In the genomic region with DNA sequence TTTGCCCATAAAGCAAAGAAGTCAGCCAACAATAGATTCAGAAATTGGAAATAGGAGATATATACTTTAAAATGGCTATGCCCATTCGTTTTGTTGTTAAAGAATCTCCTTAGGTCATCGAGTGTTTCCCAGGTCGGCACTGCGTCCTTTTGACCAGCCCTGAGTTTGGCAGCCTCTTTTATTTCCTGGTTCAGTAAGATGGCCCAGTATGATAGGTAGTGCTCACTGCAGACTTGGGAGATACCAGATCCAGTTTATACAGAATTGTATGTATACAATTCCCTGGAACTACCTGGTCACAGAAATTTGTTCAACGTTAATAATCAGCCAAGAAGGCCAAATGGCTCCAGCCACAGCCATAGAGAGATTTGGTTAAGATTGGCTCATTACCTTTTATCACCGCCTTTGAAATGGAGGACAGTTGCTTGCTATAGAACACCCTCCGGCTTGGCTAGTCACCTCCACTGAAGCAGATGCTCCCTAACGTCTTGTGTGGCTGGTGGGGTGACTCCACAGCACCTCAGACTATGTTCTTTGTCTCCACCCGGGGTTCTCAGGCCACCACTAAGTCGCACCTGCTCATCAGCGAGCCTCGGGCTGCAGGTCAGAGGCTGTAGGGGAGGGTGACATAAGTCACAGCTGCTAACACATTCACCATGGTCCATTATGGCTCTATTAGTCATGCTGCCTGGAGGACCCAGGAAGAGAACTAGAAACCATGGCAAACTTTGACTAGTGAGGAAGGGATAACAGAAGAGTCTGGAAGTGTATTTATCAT, we compare ENCODE assay signal across 20 mouse cellular contexts.
"Had no signal": no experiment of that assay in that cellular context is flagged by ENCODE, and none has a peak within 500 bp of the region (broad histone marks: within the 10 kb centered on the region; RNA-seq: fewer than 3 reads in every experiment).

No protein-coding gene starts in this region.

- H3K4me3 ChIP-seq: limb, embryonic 12.5 days; limb, embryonic 15.5 days; midbrain, embryonic 10.5 days; midbrain, embryonic 13.5 days; myocyte; neural tube, embryonic 13.5 days had no signal

- H3K27ac ChIP-seq: kidney, postnatal 0 days; limb, embryonic 12.5 days; limb, embryonic 15.5 days; liver, embryonic 14.5 days; macrophage; midbrain, embryonic 10.5 days; midbrain, embryonic 13.5 days; neural tube, embryonic 13.5 days had no signal

- ATAC-seq: liver, postnatal 0 days; lung, postnatal 0 days; midbrain, embryonic 13.5 days; midbrain, embryonic 16.5 days had no signal

- DNase-seq: kidney, adult 11 months; kidney, adult 9 months; kidney, postnatal 25 days; left cerebral cortex, postnatal 4 days; liver, postnatal 0 days; lung, embryonic 14.5 days; retina, postnatal 1 day; thymus, postnatal 25 days had no signal

- H3K4me1 ChIP-seq: limb, embryonic 12.5 days; limb, embryonic 15.5 days; midbrain, embryonic 10.5 days; midbrain, embryonic 13.5 days; neural tube, embryonic 13.5 days had no signal

- H3K36me3 ChIP-seq: limb, embryonic 12.5 days; limb, embryonic 15.5 days; midbrain, embryonic 10.5 days; midbrain, embryonic 13.5 days; neural tube, embryonic 13.5 days had no signal

- H3K27me3 ChIP-seq: limb, embryonic 12.5 days; limb, embryonic 15.5 days; midbrain, embryonic 13.5 days; neural tube, embryonic 13.5 days had no signal

- H3K9me3 ChIP-seq: limb, embryonic 12.5 days; limb, embryonic 15.5 days; midbrain, embryonic 10.5 days; midbrain, embryonic 13.5 days; neural tube, embryonic 13.5 days had no signal

- H3K9ac ChIP-seq: limb, embryonic 12.5 days; limb, embryonic 15.5 days; liver, embryonic 14.5 days; liver, postnatal 0 days; lung, embryonic 14.5 days; midbrain, embryonic 13.5 days; neural tube, embryonic 13.5 days had no signal

- H3K4me2 ChIP-seq: limb, embryonic 12.5 days; limb, embryonic 15.5 days; liver, embryonic 11.5 days; lung, embryonic 14.5 days; midbrain, embryonic 13.5 days; neural tube, embryonic 13.5 days had no signal
